Mouse (Mus musculus): Measurements from ENCODE around the gene Wnt10a.
A peak's percentile ranks its signal among the peaks of the same experiment; 100 is the strongest.

Gene Wnt10a

GRCm38 (mm10) chr1:74791249-74791648, at the start of gene Wnt10a:
TSS of gene Wnt10a (plus strand) at chr1:74791516.
- DNase-seq (ENCODE audit: low spot score in 2 of 2), result no peak

DNA sequence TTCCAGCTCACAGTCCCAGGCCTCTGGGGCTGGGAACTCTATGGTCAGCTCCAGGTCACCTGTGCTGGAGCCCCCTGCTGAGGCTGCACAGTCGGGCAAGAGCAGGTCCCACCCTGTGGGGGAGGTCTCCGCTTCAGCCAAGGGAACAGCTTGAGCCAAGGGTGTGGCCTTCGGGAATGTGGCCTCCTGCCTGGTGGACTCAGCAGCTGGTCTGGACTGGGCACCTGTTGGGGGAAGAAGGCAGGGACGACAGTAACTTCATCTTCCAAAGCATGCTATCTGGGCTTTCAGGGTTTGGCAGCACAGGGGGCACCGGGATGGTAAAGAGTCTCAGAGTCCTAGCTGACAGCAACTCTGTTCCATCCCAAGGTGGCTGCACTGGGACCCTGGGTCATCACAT, 44.0 kb upstream of the Wnt10a start:
- DNase-seq (ENCODE audit: low spot score in 2 of 2), result no peak

DNA sequence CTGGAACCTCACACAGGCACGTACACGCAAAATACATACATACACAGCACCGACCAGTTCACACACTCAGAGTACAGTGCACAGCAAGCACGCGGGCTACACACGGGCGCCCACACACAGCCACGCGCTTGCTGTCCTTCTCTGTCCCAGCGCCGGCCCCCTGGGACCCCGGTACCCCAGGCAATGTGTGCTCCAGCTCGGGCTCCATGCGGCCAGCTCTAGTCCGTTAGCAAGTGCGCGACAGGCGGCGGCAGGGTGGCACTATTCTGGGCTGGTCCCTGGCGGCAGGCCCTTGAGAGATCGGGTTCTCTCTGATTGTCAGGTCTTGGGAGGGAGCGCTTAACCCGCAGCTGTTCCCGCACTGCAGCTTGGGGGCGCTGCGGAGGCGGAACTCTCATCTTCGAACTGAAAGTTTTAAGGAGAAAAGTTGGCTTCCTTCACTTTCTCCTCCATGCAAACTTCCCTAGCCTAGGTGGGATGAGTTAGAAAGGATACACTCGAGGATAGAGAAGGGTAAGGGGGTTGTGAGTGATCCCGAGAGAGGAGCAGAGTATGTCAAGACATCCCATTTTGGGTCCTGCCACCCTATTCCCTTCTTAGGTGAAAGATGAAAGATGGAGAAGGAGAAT, 42.6 kb upstream of the Wnt10a start, which contains the start of gene Prkag3:
Gene Prkag3 (minus strand): TSS at position 579 of the 629 bp plus-strand sequence.
- DNase-seq (ENCODE audit: low spot score in 2 of 2), result peak; percentile 15 to 23

- no peak for DNase-seq (ENCODE audit: low spot score in 2 of 2)
Observed at GRCm38 (mm10) chr1:74749301-74749700, 42.0 kb upstream of the Wnt10a start.

- no peak for DNase-seq (ENCODE audit: low spot score in 2 of 2)
Observed at GRCm38 (mm10) chr1:74750683-74751082, 40.6 kb upstream of the Wnt10a start.

DNA sequence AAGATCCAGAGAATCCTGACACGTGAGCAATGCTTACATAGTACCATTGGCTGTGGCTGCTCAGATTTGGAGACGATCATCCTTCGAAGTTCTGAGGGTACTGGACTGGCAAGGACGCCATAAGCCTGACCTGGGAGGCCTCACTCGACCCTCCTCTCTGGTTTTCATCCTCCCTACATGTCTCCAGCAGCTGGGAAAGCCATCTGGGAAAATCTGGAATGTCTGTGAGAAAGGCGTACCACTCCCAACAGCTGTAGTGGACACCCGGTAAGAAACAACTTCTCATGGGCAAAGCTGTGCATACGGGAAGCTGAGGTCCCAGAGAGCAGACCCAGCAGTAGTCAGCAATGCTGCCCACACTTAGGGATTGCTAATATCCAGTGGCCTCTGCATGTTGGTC, 39.2 kb upstream of the Wnt10a start:
- DNase-seq (ENCODE audit: low spot score in 2 of 2), result no peak

- no peak for DNase-seq (ENCODE audit: low spot score in 2 of 2)
Observed at GRCm38 (mm10) chr1:74752833-74753232, 38.5 kb upstream of the Wnt10a start.

- no peak for DNase-seq (ENCODE audit: low spot score in 2 of 2)
Observed at GRCm38 (mm10) chr1:74753266-74753974, 37.9 kb upstream of the Wnt10a start.

DNA sequence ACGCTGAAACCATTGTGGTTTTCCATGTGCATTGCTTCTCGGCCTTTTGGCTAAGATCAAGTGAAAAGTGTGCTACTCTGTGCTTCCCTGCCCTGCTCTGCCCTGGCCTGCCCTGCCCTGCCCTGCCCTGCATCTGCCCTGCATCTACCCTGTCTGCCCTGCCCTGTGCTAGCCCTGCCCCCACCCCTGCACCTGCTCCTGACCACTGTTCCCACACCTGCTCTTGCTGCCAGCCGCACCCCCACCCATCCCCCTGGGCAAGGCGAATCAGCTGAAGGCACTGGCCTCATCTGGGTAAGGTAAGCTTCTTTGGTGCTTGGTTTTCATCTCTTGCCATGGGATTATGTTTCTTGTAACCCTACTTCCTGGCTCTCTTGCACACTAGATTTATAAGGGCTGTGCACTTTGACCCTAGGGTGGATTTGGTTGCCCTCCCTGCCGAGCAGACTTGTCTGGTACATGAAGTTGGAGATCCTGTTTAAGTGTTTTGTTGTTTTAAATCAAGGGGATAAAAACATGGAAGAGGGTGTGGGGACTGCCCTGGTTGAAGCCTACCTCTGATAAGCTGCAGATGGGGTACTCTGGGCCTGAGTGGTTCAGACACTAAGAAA, 37.0 kb upstream of the Wnt10a start:
- no peak for DNase-seq (ENCODE audit: low spot score in 2 of 2)

DNA sequence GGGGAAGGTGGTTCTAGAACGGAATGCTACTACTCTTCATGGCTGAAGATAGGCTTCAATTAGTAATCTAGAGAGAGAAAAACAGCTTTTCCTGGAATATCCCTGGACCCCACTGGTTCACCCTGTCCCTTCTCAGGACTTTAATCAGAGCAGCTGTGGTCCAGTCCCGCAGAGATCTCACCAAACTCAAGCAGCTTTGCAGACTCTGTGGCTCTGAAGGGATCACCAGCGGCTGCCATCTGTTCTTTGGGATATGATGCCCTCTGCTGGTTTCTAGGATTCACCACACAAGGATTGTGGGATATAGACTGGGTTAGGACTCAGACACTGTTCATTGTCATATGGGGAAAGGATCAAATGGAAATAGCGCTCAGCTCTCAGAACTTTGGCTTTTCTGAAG, 31.5 kb upstream of the Wnt10a start:
- no peak for DNase-seq (ENCODE audit: low spot score in 2 of 2)

DNA sequence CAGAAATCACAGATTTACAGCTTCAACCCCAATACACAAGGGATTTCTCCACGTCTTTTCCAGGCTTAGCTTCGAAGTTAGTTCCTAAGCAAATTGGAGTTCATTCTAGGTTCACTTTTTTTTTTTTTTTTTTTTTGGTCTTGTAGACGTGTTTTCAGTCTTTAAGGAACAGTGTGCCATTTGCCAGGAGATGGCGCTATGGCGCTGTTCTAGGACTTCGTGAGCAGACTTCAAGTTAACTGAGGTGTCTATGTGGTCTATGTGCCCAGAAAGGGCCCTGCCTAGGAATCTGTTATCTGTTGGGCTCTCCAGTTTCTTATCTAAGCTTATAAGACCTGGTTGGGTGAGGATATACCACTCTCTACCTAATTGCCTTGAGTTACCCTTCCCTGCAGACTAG, 28.2 kb upstream of the Wnt10a start:
- peak; percentile 63 to 68 for DNase-seq (ENCODE audit: low spot score in 2 of 2)

- no peak for DNase-seq (ENCODE audit: low spot score in 2 of 2)
Observed at GRCm38 (mm10) chr1:74770727-74771466, 20.4 kb upstream of the Wnt10a start.

DNA sequence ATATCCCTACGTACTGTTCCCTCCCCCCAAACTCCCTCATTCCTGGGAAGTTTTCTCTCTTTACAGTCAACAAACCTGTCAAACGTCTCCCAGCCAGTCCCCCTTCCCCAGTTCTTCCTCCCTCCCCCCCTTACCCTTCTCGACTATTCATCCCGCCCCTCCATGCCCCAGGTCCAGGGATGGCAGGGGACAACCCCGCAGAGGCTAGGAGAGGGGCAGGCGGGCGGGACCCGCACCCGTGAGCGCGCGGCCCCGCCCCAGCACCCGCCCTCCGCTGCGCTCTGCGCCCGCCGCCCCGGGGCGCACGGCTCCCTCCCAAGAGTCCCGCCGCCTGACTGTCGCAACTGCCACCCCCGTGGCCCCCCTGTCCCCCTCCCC, 19.9 kb upstream of the Wnt10a start:
- DNase-seq (ENCODE audit: low spot score in 2 of 2), result no peak

DNA sequence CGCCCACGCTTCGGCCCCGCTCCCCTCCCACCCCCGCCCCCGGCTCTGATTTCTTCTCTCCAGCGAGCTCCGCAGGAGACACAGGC, 19.6 kb upstream of the Wnt10a start, which contains the start of gene Wnt6:
Gene Wnt6 (plus strand): TSS at position 48 of the 86 bp plus-strand sequence.
- DNase-seq (ENCODE audit: low spot score in 2 of 2), result no peak

- no peak for DNase-seq (ENCODE audit: low spot score in 2 of 2)
Observed at GRCm38 (mm10) chr1:74771931-74772620, 19.2 kb upstream of the Wnt10a start.

- no peak for DNase-seq (ENCODE audit: low spot score in 2 of 2)
Observed at GRCm38 (mm10) chr1:74773136-74773535, 18.2 kb upstream of the Wnt10a start.

DNA sequence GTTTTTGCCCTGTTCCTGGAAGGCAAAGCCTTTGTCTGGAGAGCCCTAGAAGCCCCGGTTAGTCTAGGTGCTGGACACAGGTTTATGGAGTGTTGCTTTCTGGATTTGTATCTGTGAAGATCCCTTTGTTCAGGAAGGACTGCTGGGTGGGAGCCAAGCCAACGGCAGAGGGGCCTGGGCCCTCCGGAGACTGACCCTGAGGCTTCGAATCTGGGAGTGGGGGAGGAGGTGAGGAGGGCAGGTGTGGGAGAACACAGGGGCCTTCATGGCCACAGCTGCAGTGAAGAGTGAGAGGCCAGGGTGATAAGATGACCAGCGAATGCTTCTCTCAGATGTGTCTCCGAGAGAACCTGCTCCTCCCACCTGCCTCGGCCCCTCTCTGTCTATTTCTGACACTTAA, 17.3 kb upstream of the Wnt10a start:
- DNase-seq (ENCODE audit: low spot score in 2 of 2), result no peak

DNA sequence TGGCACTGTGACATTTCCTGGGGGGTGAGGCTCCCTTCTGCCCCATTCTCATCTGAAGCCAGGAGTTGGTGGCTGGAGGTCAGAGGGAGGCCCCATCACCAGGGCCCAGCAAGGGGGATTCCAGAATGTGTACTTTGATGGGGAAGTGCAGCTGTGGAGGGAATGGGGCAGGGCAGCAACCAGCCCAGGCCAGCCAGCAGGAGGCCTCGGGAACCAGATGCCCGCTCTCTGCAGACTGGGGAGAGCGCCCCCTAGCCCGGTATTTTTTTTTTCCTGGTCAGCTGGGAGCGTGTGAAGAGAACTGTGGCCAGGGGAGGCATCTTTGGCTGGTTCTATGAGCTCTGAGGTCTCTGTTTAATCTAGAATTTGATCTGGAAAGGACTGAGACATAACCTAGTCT, 15.5 kb upstream of the Wnt10a start:
- no peak for DNase-seq (ENCODE audit: low spot score in 2 of 2)

- DNase-seq (ENCODE audit: low spot score in 2 of 2), result no peak
Observed at GRCm38 (mm10) chr1:74778934-74779486, 12.3 kb upstream of the Wnt10a start.

DNA sequence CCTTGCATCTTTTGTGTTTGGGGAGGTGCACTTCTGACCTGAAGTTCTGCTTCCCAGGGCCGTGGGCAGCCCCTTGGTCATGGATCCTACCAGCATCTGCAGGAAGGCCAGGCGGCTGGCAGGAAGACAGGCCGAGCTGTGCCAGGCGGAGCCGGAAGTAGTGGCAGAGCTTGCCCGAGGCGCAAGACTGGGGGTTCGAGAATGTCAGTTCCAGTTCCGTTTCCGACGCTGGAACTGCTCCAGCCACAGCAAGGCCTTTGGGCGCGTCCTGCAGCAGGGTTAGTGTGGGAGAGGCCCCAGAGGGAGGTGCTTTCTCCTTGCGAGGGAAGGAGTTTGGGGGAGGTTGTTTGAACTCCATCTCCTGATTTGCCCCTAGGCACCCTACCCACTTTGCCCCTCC, 9.3 kb upstream of the Wnt10a start:
- DNase-seq (ENCODE audit: low spot score in 2 of 2), result no peak

- no peak for DNase-seq (ENCODE audit: low spot score in 2 of 2)
Observed at GRCm38 (mm10) chr1:74783554-74783953, 7.8 kb upstream of the Wnt10a start.
